Mouse (Mus musculus) myocyte (in vitro differentiated cells): Measurements from ENCODE around the gene Gpx1.

Source experiments
- E2F4 ChIP-seq: IDR thresholded peaks from one replicate; pipeline ENCODE4 v1.6.1; 2011; ENCODE audit warnings: mild to moderate bottlenecking, control low read depth, moderate library complexity; ENCODE audit not compliant: insufficient read depth
- MAX ChIP-seq: IDR thresholded peaks from one replicate; pipeline ENCODE4 v1.6.1; 2011; ENCODE audit warnings: low read depth, mild to moderate bottlenecking, control low read depth
- MYOD1 ChIP-seq, 3 experiments: IDR thresholded peaks; one replicate each; pipeline ENCODE4 v1.6.1; 2011; ENCODE audit warnings: control low read depth in 2 of 3, low read depth in 2 of 3, mild to moderate bottlenecking in 2 of 3, moderate library complexity in 1 of 3; ENCODE audit not compliant: insufficient read length in 2 of 3, control insufficient read depth in 1 of 3
- MYOG ChIP-seq, 3 experiments: IDR thresholded peaks; one replicate each; pipeline ENCODE4 v1.6.1; 2011; ENCODE audit warnings: control low read depth in 2 of 3, low read depth in 2 of 3, mild to moderate bottlenecking in 2 of 3; ENCODE audit not compliant: insufficient read length in 2 of 3, control insufficient read depth in 1 of 3, insufficient read depth in 1 of 3
- POLR2A ChIP-seq: IDR thresholded peaks from one replicate; pipeline ENCODE4 v1.6.1; 2011; ENCODE audit warnings: low read depth, mild to moderate bottlenecking, control low read depth, moderate library complexity; ENCODE audit not compliant: insufficient read length
- POLR2AphosphoS2 ChIP-seq: IDR thresholded peaks from one replicate; pipeline ENCODE4 v1.6.1; 2011; ENCODE audit warnings: low read depth, control low read depth; ENCODE audit not compliant: insufficient read length
- REST ChIP-seq: IDR thresholded peaks from one replicate; pipeline ENCODE4 v1.6.1; 2011; ENCODE audit warnings: mild to moderate bottlenecking, control low read depth, moderate library complexity; ENCODE audit not compliant: insufficient read depth, insufficient read length
- TCF3 ChIP-seq: IDR thresholded peaks from one replicate; pipeline ENCODE4 v1.6.1; 2011; ENCODE audit warnings: low read depth, control low read depth; ENCODE audit not compliant: insufficient read length
- USF1 ChIP-seq: IDR thresholded peaks from one replicate; pipeline ENCODE4 v1.6.1; 2011; ENCODE audit warnings: low read depth, mild to moderate bottlenecking, control low read depth, moderate library complexity

- TF ChIP-seq MYOD1 (IDR thresholded peaks at IDR 0.05; ENCODE audit: control insufficient read depth in 1 of 3, insufficient read length in 2 of 3, low read depth in 2 of 3) (no peak), POLR2A (peak; percentile 26), USF1 (no peak), MYOG (IDR thresholded peaks at IDR 0.05; ENCODE audit: control insufficient read depth in 1 of 3, insufficient read depth in 1 of 3, insufficient read length in 2 of 3, low read depth in 2 of 3) (no peak), MAX (no peak), E2F4 (peak; percentile 5), REST (no peak), POLR2AphosphoS2 (no peak), TCF3 (no peak)
Observed at GRCm38 (mm10) chr9:108306571-108306980, 32.1 kb upstream of the Gpx1 start.
